Mouse (Mus musculus) liver, postnatal 0 days (tissue): Measurements from ENCODE around the gene Kcnj10. TPM values are rescaled to one million over a fixed set of nuclear protein-coding genes. Genes with fewer than 3 reads are reported as not detected.

Experiments used
- ATAC-seq: fragments of 200-750 bp; cut with Nextera tagmentation; 2 replicates; pipeline ENCODE4 v1.8.0; 2017; ENCODE audit warnings: mild to moderate bottlenecking, moderate library complexity
- DNase-seq: peaks from one replicate; pipeline ENCODE4 v3.0.0-alpha.2; 2016
- H3K27ac ChIP-seq: fragments of 300-500 bp; sonication (generic); 2 replicates; pipeline ENCODE4 v1.5.1; 2014; ENCODE audit warnings: antibody characterized with exemption, moderate library complexity, mild to moderate bottlenecking, low read depth
- H3K27me3 ChIP-seq: fragments of 300-500 bp; sonication (generic); 2 replicates; pipeline ENCODE4 v1.6.1; 2014; ENCODE audit warnings: low read length, control low read depth, mixed read lengths; ENCODE audit not compliant: insufficient read depth
- H3K36me3 ChIP-seq: fragments of 300-500 bp; sonication (generic); replicated peaks from 2 replicates; pipeline ENCODE4 v1.6.1; 2014; ENCODE audit warnings: mild to moderate bottlenecking, control low read depth, low read length, moderate library complexity, mixed read lengths; ENCODE audit not compliant: insufficient read depth
- H3K4me1 ChIP-seq: fragments of 300-500 bp; sonication (generic); 2 replicates; pipeline ENCODE4 v1.6.1; 2014; ENCODE audit warnings: antibody characterized with exemption, mild to moderate bottlenecking, control low read depth; ENCODE audit not compliant: insufficient read depth
- H3K4me2 ChIP-seq: fragments of 300-500 bp; sonication (generic); 2 replicates; pipeline ENCODE4 v1.6.1; 2014; ENCODE audit warnings: low read depth, mild to moderate bottlenecking, low read length, moderate library complexity, mixed read lengths
- H3K4me3 ChIP-seq: fragments of 300-500 bp; sonication (generic); 2 replicates; pipeline ENCODE4 v1.5.1; 2014; ENCODE audit warnings: low read depth, low read length
- H3K9ac ChIP-seq: fragments of 300-500 bp; sonication (generic); replicated peaks from 2 replicates; pipeline ENCODE4 v1.6.1; 2014; ENCODE audit warnings: mild to moderate bottlenecking, moderate library complexity
- H3K9me3 ChIP-seq: fragments of 300-500 bp; sonication (generic); 2 replicates; pipeline ENCODE4 v1.6.1; 2016; ENCODE audit warnings: mild to moderate bottlenecking, control low read depth, low read length, mixed read lengths
- CTCF ChIP-seq: sonication (generic); IDR thresholded peaks from 2 replicates; pipeline ENCODE4 v1.5.1; 2016; ENCODE audit warnings: antibody characterized with exemption, low read depth
- EP300 ChIP-seq: IDR thresholded peaks from 2 replicates; pipeline ENCODE4 v1.6.1; 2016; ENCODE audit warnings: antibody characterized with exemption, low read depth, mild to moderate bottlenecking
- WGBS: fragments of 180-500 bp; shearing (Covaris S2); extraction: QIAGEN DNeasy Blood & Tissue Kit; methylation state at CpG from one replicate; pipeline ENCODE4 v1.1.7; 2014; ENCODE audit not compliant: insufficient replicate concordance; 5-methylcytosine and 5-hydroxymethylcytosine counted together
- polyA plus RNA-seq: library from polyadenylated mRNA; unstranded; fragments of >200 nt; fragmentation: Nextera tagmentation; extraction: Ambion mirVana; gene quantifications from 2 replicates; pipeline ENCODE4 v1.2.1, GENCODE M21; 2015

The Kcnj10 gene
- polyA plus RNA-seq, 1 experiment from 2014 or later: 0.19 TPM

DNA sequence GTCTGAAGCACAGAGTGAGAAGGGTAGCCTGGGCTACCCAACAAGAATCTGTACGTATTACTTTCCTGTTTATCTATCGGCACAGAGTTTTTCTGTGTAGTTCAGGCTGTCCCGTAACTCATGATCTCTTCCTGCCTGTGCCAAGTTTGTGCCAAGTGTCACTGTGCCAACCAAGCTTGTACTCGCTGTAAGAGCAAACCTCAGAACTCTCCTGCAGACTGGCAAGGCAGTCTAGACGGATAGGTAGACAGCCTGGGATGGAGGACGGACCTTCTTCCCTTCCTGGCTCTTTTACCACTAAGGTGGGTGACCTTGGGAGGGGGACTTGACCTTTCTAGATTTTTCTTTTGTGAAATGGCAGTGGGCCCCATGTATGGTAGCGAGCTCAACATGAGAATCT is 74.1 kb downstream of the Kcnj10 start:
- H3K27me3 ChIP-seq: no peaks in the 10 kb centered on the region
- H3K27ac ChIP-seq: no peak overlapping the region
- no peak for TF ChIP-seq EP300
- no peak for TF ChIP-seq CTCF
- H3K4me1 ChIP-seq: no peaks in the 10 kb centered on the region
- no peak overlapping the region for H3K4me2 ChIP-seq
- no peaks in the 10 kb centered on the region for H3K36me3 ChIP-seq
- ATAC-seq (no peak), DNase-seq (no peak)
- H3K4me3 ChIP-seq: no peak overlapping the region
- 82% methylated on average over 7 of the region's 7 CpGs for WGBS
- no peak overlapping the region for H3K9ac ChIP-seq
- H3K9me3 ChIP-seq: no peaks in the 10 kb centered on the region

DNA sequence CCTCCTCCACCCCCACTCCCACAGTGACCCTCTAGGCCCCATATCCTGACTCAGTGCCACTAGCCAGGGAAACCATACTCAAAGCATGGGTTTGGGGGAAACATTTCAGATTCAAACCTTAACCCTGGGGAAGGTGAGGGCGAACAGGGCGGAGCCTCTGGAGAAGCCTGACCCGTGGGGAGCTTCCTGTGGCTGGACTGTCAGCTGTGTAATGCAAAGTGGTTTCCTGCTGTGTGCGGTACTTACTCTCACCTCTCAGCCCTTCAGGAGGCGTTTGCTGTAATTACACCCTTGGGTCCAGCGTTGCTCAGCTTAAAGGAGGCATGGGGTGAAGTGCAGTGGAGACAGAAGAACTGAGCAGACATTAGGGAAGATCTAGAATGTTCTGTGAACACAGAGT is 77.2 kb downstream of the Kcnj10 start:
- Histone ChIP-seq H3K4me1 (no peaks in the 10 kb centered on the region), H3K9ac (no peak overlapping the region), H3K4me3 (no peak overlapping the region), H3K27ac (no peak overlapping the region), H3K27me3 (no peaks in the 10 kb centered on the region), H3K9me3 (no peaks in the 10 kb centered on the region), H3K4me2 (no peak overlapping the region), H3K36me3 (no peaks in the 10 kb centered on the region)
- WGBS: 16% methylated on average over 6 of the region's 6 CpGs
- TF ChIP-seq CTCF: no peak
- no peak for TF ChIP-seq EP300
- no peak for ATAC-seq
- no peak for DNase-seq

DNA sequence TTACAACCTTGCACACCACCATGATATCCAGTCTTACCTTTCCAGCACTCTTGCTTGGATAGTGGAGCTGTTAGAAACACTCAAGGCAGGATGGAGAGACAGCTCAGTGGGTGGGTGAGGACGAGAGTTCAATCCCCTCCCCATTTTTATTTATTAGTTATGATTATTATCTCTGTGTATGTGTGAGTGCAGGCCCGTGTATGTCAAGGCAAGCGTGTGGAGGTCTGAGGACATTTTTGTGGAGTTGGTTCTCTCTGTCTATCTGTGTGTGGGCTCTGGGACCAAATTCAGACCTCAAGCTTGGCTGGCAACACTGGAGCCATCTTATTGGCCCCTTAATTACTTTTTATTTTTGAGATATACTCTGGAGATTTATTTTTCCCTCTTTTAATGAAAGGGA is 77.6 kb downstream of the Kcnj10 start:
- DNase-seq (no peak), ATAC-seq (no peak)
- H3K4me3 ChIP-seq: no peak overlapping the region
- TF ChIP-seq CTCF: no peak
- no peak for TF ChIP-seq EP300
- H3K9ac ChIP-seq: no peak overlapping the region
- H3K36me3 ChIP-seq: no peaks in the 10 kb centered on the region
- H3K27me3 ChIP-seq: no peaks in the 10 kb centered on the region
- no peaks in the 10 kb centered on the region for H3K9me3 ChIP-seq
- no peaks in the 10 kb centered on the region for H3K4me1 ChIP-seq
- H3K27ac ChIP-seq: no peak overlapping the region
- WGBS: 62% methylated on average over 3 of the region's 3 CpGs
- H3K4me2 ChIP-seq: no peak overlapping the region

DNA sequence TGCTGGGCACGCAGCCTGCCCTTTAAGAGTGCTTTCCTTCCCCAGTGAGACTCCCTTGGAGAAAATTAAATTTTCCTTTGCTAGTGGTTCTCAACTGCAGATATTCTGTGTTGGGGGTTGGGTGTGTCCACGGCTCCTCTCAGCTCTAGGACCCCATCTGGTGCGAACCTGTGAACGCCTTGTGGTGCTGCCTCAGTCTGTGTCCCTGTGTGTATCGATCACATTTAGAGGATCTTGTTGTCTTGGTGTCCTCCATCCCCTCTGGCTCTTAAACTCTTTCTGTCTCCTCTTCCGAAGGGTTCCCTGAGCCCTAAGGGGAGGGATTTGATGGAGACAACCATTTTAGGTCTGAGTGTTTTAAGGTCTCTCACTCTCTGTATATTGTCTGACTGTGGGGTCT is 79.2 kb downstream of the Kcnj10 start:
- H3K27ac ChIP-seq: no peak overlapping the region
- TF ChIP-seq EP300 (no peak), CTCF (no peak)
- H3K36me3 ChIP-seq: no peaks in the 10 kb centered on the region
- no peak overlapping the region for H3K4me3 ChIP-seq
- no peak overlapping the region for H3K9ac ChIP-seq
- H3K9me3 ChIP-seq: no peaks in the 10 kb centered on the region
- no peaks in the 10 kb centered on the region for H3K4me1 ChIP-seq
- 87% methylated on average over 6 of the region's 6 CpGs for WGBS
- ATAC-seq (no peak), DNase-seq (no peak)
- H3K4me2 ChIP-seq: no peak overlapping the region
- H3K27me3 ChIP-seq: no peaks in the 10 kb centered on the region

DNA sequence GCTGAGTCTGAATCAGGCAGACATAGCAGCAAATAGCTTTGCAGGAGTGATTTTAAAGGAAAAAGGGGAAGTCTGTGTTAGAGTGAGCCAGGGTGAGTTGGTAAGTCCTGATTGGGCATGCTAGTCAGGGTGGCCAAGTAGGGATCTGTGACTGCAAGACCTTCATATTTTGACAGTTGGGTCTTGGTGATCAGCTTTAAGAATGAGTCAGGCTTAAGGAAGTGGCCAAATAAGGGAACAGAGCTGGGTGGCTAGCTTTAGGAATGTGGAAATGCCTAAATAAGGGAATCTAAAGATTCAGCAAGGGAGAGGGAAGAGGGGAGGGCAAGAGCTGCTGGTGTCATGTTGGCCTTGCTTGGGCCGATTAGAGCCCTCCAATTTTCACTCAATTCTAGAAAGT is 82.4 kb downstream of the Kcnj10 start:
- Histone ChIP-seq H3K4me3 (no peak overlapping the region), H3K4me2 (no peak overlapping the region), H3K36me3 (no peaks in the 10 kb centered on the region), H3K27me3 (no peaks in the 10 kb centered on the region), H3K9me3 (no peaks in the 10 kb centered on the region), H3K27ac (no peak overlapping the region), H3K9ac (no peak overlapping the region), H3K4me1 (no peaks in the 10 kb centered on the region)
- TF ChIP-seq CTCF (no peak), EP300 (no peak)
- 38% methylated on average over 1 of the region's 1 CpGs for WGBS
- ATAC-seq: peak; percentile 35; the same call in 1 of the 2 replicates
- DNase-seq: no peak

Other genes starting within 250 kb of the Kcnj10 start
- 85.9 and 91.7 TPM in 2 replicates for gene Pex19, start 214.5 kb upstream of the Kcnj10 start, polyA plus RNA-seq
- 43.0 and 48.3 TPM in 2 replicates for gene Dcaf8, start 193.1 kb upstream of the Kcnj10 start, polyA plus RNA-seq
- gene Pea15a, start 134.4 kb upstream of the Kcnj10 start, polyA plus RNA-seq: 14.1 and 14.5 TPM in 2 replicates
- gene Casq1, start 121.3 kb upstream of the Kcnj10 start, polyA plus RNA-seq: 0.61 and 9.1 TPM in 2 replicates
- 0.04 and 0.08 TPM in 2 replicates for gene Atp1a4, start 82.8 kb upstream of the Kcnj10 start, polyA plus RNA-seq
- 12.8 and 13.1 TPM in 2 replicates for gene Igsf8, start 79.6 kb upstream of the Kcnj10 start, polyA plus RNA-seq
- 0.29 and 1.4 TPM in 2 replicates for gene Atp1a2, start 43.1 kb upstream of the Kcnj10 start, polyA plus RNA-seq
- 0.07 TPM in 2 replicates for gene Kcnj9, start 11.9 kb upstream of the Kcnj10 start, polyA plus RNA-seq
- 1.8 TPM in 2 replicates for gene Pigm, start 35.3 kb downstream of the Kcnj10 start, polyA plus RNA-seq
- 1.1 and 1.5 TPM in 2 replicates for gene Slamf9, start 134.1 kb downstream of the Kcnj10 start, polyA plus RNA-seq
- gene Igsf9, start 140.6 kb downstream of the Kcnj10 start, polyA plus RNA-seq: 0.32 and 0.73 TPM in 2 replicates
- 104 and 105 TPM in 2 replicates for gene Tagln2, start 158.8 kb downstream of the Kcnj10 start, polyA plus RNA-seq
- 0.32 and 0.37 TPM in 2 replicates for gene Cfap45, start 179.6 kb downstream of the Kcnj10 start, polyA plus RNA-seq
- gene Vsig8, start 214.7 kb downstream of the Kcnj10 start, polyA plus RNA-seq: not detected in 2 replicates
- 0.31 TPM in 2 replicates for gene Slamf8, start 249.4 kb downstream of the Kcnj10 start, polyA plus RNA-seq